Comparison of ENCODE assay signal across 8 mouse cellular contexts in genomic region chr7:16273081-16273765, GRCm38 (mm10). TPM values are rescaled to one million over a fixed set of nuclear protein-coding genes. Genes with fewer than 3 reads are reported as not detected.
DNase-seq lines count a peak whose midpoint lies in the region; ATAC-seq lines count a peak whose summit lies in the region.

TSS of gene Inafm1 (minus strand) at chr7:16273617.

- H3K9me3 ChIP-seq in hindbrain, embryonic 13.5 days = no peaks in the 10 kb centered on the region

- H3K27ac ChIP-seq in hindbrain, embryonic 13.5 days = peak within 1 kb of the TSS; percentile 96

- H3K4me1 ChIP-seq in hindbrain, embryonic 13.5 days (replicated peaks) = peaks cover 39% of the 10 kb centered on the region

- ATAC-seq in hindbrain, embryonic 13.5 days (ENCODE audit: low FRiP score) = peak; percentile 88

- H3K9ac ChIP-seq in hindbrain, embryonic 13.5 days = peak within 1 kb of the TSS; percentile 90

- WGBS in hindbrain, embryonic 13.5 days = under 1% methylated on average over 31 of the region's 49 CpGs

- peak; percentile 79 for DNase-seq in WW6 (ENCODE audit: low read depth, low spot score)
- DNase-seq in cerebellum, postnatal 25 days = peak; percentile 85 to 91
- peak; percentile 54 to 66 for DNase-seq in frontal cortex, postnatal 25 days (ENCODE audit: low spot score in 2 of 2)
- DNase-seq in left cerebral cortex, adult 11 months (ENCODE audit: low spot score) = peak; percentile 79
- DNase-seq in lung, postnatal 36 days = peak; percentile 96
- DNase-seq in retina, postnatal 7 days (ENCODE audit: low read depth, low spot score) = peak; percentile 72
- peak; percentile 61 for DNase-seq in urinary bladder, adult 2 months (ENCODE audit: low spot score)

- H3K27me3 ChIP-seq in hindbrain, embryonic 13.5 days = peaks cover 16% of the 10 kb centered on the region; the same call in 1 of the 2 replicates

- peak within 1 kb of the TSS; percentile 84 for H3K4me2 ChIP-seq in hindbrain, embryonic 13.5 days

- peak within 1 kb of the TSS; percentile 81 for H3K4me3 ChIP-seq in hindbrain, embryonic 13.5 days

- H3K36me3 ChIP-seq in hindbrain, embryonic 13.5 days = peaks cover 34% of the 10 kb centered on the region

RNA-seq across cellular contexts. Expression of gene Inafm1, which starts in this region (rescaled TPM):
- 33.4 and 33.8 TPM in 2 replicates for polyA plus RNA-seq in hindbrain, embryonic 13.5 days (2015; fragmentation: Nextera tagmentation; extraction: Ambion mirVana)
- polyA plus RNA-seq in urinary bladder, adult 2 months (2012; rRNA removed) = 26.5 and 36.7 TPM in 2 replicates

Comparison
In these comparisons a context has a peak if more than half of its experiments do, and no peak if none do; other contexts are left out.
1. Peak in every context shown above with its lines: DNase-seq, ATAC-seq, H3K4me3 ChIP-seq and H3K27ac ChIP-seq.